Mouse (Mus musculus): ENCODE measurements at regions not wholly inside any gene's neighbourhood (a gene's known extent, or its start where the extent isn't known, plus 50 kb on each side); places are given as distances from the start of the nearest gene placed in this dataset.

DNA sequence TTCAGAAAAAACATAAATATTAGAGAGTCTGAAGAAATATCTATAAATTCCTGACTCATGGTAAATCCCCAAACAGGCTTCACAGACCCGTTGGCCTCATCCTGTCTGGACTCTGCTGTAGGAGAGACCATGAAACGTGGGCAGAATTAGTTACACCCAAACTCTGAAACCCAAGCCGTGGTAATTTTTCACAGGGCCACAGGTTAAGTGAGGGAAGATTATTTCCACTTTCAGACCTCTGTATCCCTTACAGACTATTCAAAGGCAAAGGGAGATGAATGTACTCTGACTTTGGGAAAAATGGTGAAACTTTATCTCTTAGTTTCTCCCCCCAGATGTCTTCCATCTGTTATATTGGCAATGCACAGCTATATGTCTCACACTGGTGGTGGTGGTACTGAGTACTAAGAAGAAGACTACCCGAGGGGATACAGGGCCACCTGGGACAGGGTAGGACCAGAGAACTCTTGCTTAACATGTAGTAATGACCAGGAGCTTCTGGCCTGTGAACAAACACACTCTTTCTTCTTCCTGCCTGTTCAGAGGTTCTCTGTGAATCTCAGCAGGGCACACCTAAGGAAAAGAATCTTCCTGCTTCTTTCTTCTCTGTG is 388.8 kb upstream of the Actbl2 start:
- in situ Hi-C loops (cut with MboI; ENCODE audit: low pct_ligation_motif_present, low pct_unique_long_range_greater_than_20kb, low sequenced_read_pairs) (no loop called here), dilution Hi-C loops (cut with MboI; ENCODE audit: extremely low pct_ligation_motif_present, extremely low pct_unique_long_range_greater_than_20kb, low sequenced_read_pairs) (no loop called here)
- Histone ChIP-seq H3K4me2 (ENCODE audit: insufficient read depth, low read depth, poor library complexity, severe bottlenecking) (no peak overlapping the region), H3K27me3 (replicated peaks) (no peaks in the 10 kb centered on the region), H3K9me3 (replicated peaks; ENCODE audit: low read length) (no peaks in the 10 kb centered on the region), H3K27ac (ENCODE audit: insufficient read depth, low read depth) (no peak overlapping the region), H3K9ac (ENCODE audit: insufficient read depth, low read depth) (no peak overlapping the region), H3K36me3 (replicated peaks in 1 of 2; ENCODE audit: control insufficient read depth in 1 of 2, insufficient read depth in 1 of 2, low read length in 1 of 2) (no peaks in the 10 kb centered on the region), H3K4me1 (ENCODE audit: control insufficient read depth in 1 of 2, insufficient read depth in 2 of 2) (peaks cover 2 to 3% of the 10 kb centered on the region in 2 experiments; a peak in 1 of 4 replicates), H3K4me3 (replicated peaks in 1 of 3; ENCODE audit: low read depth in 2 of 3, low read length in 2 of 3, poor library complexity in 1 of 3) (no peak overlapping the region), H3K79me2 (replicated peaks; ENCODE audit: control insufficient read depth, extremely low read depth, insufficient read depth, poor library complexity, severe bottlenecking) (no peaks in the 10 kb centered on the region)
- no peak for TF ChIP-seq MAX (IDR thresholded peaks at IDR 0.05; ENCODE audit: low read length)
- TF ChIP-seq ZKSCAN1 (IDR thresholded peaks at IDR 0.05; ENCODE audit: borderline replicate concordance, low read depth, low read length) = no peak
- no peak for TF ChIP-seq ZNF384 (IDR thresholded peaks at IDR 0.05; ENCODE audit: low read depth, low read length)
- TF ChIP-seq NRF1 (IDR thresholded peaks at IDR 0.05; ENCODE audit: low read depth, low read length) = no peak
- no peak for TF ChIP-seq IRF4 (IDR thresholded peaks at IDR 0.05; ENCODE audit: low read depth, low read length)
- TF ChIP-seq ZC3H11A (IDR thresholded peaks at IDR 0.05; ENCODE audit: low read depth, low read length) = no peak
- no peak for TF ChIP-seq MEF2A (IDR thresholded peaks at IDR 0.05; ENCODE audit: borderline replicate concordance, low read depth, low read length)
- TF ChIP-seq MAZ (IDR thresholded peaks at IDR 0.05; ENCODE audit: low read depth, low read length) = no peak
- no peak for DNase-seq (ENCODE audit: extremely low read depth)

DNA sequence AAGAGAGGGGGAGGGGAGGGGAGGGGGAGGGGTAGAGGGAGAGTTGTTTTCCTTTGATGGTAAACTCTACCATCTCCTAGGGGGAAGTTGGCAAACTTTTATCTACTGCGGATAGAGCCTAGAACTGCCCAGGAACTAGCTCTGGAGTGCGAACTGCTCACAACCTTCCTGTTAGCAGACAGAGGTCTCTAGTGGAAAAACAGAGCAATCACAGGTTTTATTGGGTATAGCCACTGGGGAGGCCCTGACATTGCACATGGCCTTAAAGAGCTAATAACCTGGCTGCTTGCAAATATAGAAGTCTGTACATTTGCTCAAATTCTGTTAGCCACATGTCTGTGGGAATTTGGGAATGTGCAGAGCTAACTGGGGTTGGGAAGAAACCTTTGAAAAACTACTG is 388.1 kb upstream of the Actbl2 start:
- no peaks in the 10 kb centered on the region for H3K9me3 ChIP-seq (replicated peaks; ENCODE audit: low read length)
- H3K4me3 ChIP-seq (replicated peaks in 1 of 3; ENCODE audit: low read depth in 2 of 3, low read length in 2 of 3, poor library complexity in 1 of 3) = no peak overlapping the region
- no peaks in the 10 kb centered on the region for H3K27me3 ChIP-seq (replicated peaks)
- peak; percentile 15 for DNase-seq (ENCODE audit: extremely low read depth)
- no peaks in the 10 kb centered on the region for H3K36me3 ChIP-seq (replicated peaks in 1 of 2; ENCODE audit: control insufficient read depth in 1 of 2, insufficient read depth in 1 of 2, low read length in 1 of 2)
- no peak overlapping the region for H3K9ac ChIP-seq (ENCODE audit: insufficient read depth, low read depth)
- no peak overlapping the region for H3K27ac ChIP-seq (ENCODE audit: insufficient read depth, low read depth)
- H3K4me1 ChIP-seq (ENCODE audit: control insufficient read depth in 1 of 2, insufficient read depth in 2 of 2) = peaks cover 2 to 3% of the 10 kb centered on the region in 2 experiments; a peak in 1 of 4 replicates
- no peaks in the 10 kb centered on the region for H3K79me2 ChIP-seq (replicated peaks; ENCODE audit: control insufficient read depth, extremely low read depth, insufficient read depth, poor library complexity, severe bottlenecking)
- TF ChIP-seq ZKSCAN1 (IDR thresholded peaks at IDR 0.05; ENCODE audit: borderline replicate concordance, low read depth, low read length) (no peak), TCF12 (IDR thresholded peaks at IDR 0.05; ENCODE audit: low read depth, low read length) (no peak), SMC3 (IDR thresholded peaks at IDR 0.05; ENCODE audit: low read depth, low read length) (peak; percentile 16; the same call in 1 of the 2 replicates), MXI1 (IDR thresholded peaks at IDR 0.05; ENCODE audit: low read depth, low read length) (no peak), RAD21 (IDR thresholded peaks at IDR 0.05; ENCODE audit: low read depth, low read length) (peak; percentile 51), CTCF (conservative IDR thresholded peaks at IDR 0.05 in 1 of 2, IDR thresholded peaks at IDR 0.05 in 1 of 2; ENCODE audit: low read depth in 2 of 2, low read length in 2 of 2) (peak in 1 of 2 experiments; percentile 41; a peak in 2 of 4 replicates)
- in situ Hi-C loops (cut with MboI; ENCODE audit: low pct_ligation_motif_present, low pct_unique_long_range_greater_than_20kb, low sequenced_read_pairs) (no loop called here), dilution Hi-C loops (cut with MboI; ENCODE audit: extremely low pct_ligation_motif_present, extremely low pct_unique_long_range_greater_than_20kb, low sequenced_read_pairs) (no loop called here)
- H3K4me2 ChIP-seq (ENCODE audit: insufficient read depth, low read depth, poor library complexity, severe bottlenecking) = no peak overlapping the region

Data from CH12.LX (cell line).